Comparison of ENCODE assay signal across 8 mouse cellular contexts in genomic region chr1:64226001-64226918, GRCm38 (mm10).
DNase-seq lines count a peak whose midpoint lies in the region; ATAC-seq lines count a peak whose summit lies in the region.

No protein-coding gene starts in this region.

- H3K27me3 ChIP-seq in hindbrain, embryonic 10.5 days (ENCODE audit: insufficient read depth, poor library complexity, severe bottlenecking), result no peaks in the 10 kb centered on the region
- no peaks in the 10 kb centered on the region for H3K27me3 ChIP-seq in stomach, embryonic 15.5 days (replicated peaks)

- H3K27ac ChIP-seq in hindbrain, embryonic 10.5 days, result peak overlapping the region; percentile 84
- peak overlapping the region; percentile 52; the same call in 1 of the 2 replicates for H3K27ac ChIP-seq in stomach, embryonic 15.5 days

- H3K4me2 ChIP-seq in stomach, embryonic 15.5 days, result 0 out of 2 replicates have a peak overlapping the region, but pooled peaks have one; percentile 4

- DNase-seq in R1 (ENCODE audit: low read depth, low spot score), result peak; percentile 95
- DNase-seq in cerebellum, adult 8-10 months, result peak; percentile 91
- peak; percentile 39 to 74 for DNase-seq in frontal cortex, adult 2 months (ENCODE audit: extremely low spot score in 1 of 2, low spot score in 1 of 2)
- DNase-seq in hindbrain, embryonic 10.5 days (ENCODE audit: low spot score), result peak; percentile 69
- peak; percentile 71 for DNase-seq in layer of hippocampus, adult 9-11 months
- DNase-seq in thymus, postnatal 25 days, result no peak

- H3K4me3 ChIP-seq in hindbrain, embryonic 10.5 days, result no peak overlapping the region
- no peak overlapping the region for H3K4me3 ChIP-seq in stomach, embryonic 15.5 days (replicated peaks)

- peak; percentile 51; the same call in 1 of the 2 replicates for ATAC-seq in megakaryocyte-erythroid progenitor cell, adult 5-6 weeks (replicated peaks; ENCODE audit: low FRiP score, low TSS enrichment, poor library complexity, severe bottlenecking)
- ATAC-seq in stomach, embryonic 15.5 days (ENCODE audit: insufficient read depth, low FRiP score, low read depth), result peak; percentile 74

- no peaks in the 10 kb centered on the region for H3K9me3 ChIP-seq in hindbrain, embryonic 10.5 days
- no peaks in the 10 kb centered on the region for H3K9me3 ChIP-seq in stomach, embryonic 15.5 days

- WGBS in hindbrain, embryonic 10.5 days, result 33% methylated on average over 16 of the region's 16 CpGs
- WGBS in stomach, embryonic 15.5 days, result 33% methylated on average over 16 of the region's 16 CpGs

- no peaks in the 10 kb centered on the region for H3K36me3 ChIP-seq in hindbrain, embryonic 10.5 days
- H3K36me3 ChIP-seq in stomach, embryonic 15.5 days, result no peaks in the 10 kb centered on the region

- peaks cover 53% of the 10 kb centered on the region for H3K4me1 ChIP-seq in hindbrain, embryonic 10.5 days (replicated peaks)
- peaks cover 17% of the 10 kb centered on the region; the same call in 1 of the 2 replicates for H3K4me1 ChIP-seq in stomach, embryonic 15.5 days

- H3K9ac ChIP-seq in stomach, embryonic 15.5 days, result no peak overlapping the region
